Mouse (Mus musculus) midbrain, embryonic 12.5 days (tissue): ENCODE measurements at regions not wholly inside any gene's neighbourhood (a gene's known extent, or its start where the extent isn't known, plus 50 kb on each side); places are given as distances from the start of the nearest gene placed in this dataset.

Source experiments
- ATAC-seq: fragments of 200-750 bp; cut with Nextera tagmentation; 2 replicates; pipeline ENCODE4 v1.8.0; 2017; ENCODE audit warnings: low read depth, moderate TSS enrichment, moderate library complexity; ENCODE audit not compliant: low FRiP score
- H3K27ac ChIP-seq: fragments of 300-500 bp; sonication (generic); replicated peaks from 2 replicates; pipeline ENCODE4 v1.5.1; 2016; ENCODE audit warnings: mild to moderate bottlenecking
- H3K27me3 ChIP-seq: fragments of 300-500 bp; sonication (generic); 2 replicates; pipeline ENCODE4 v1.6.1; 2016; ENCODE audit warnings: mild to moderate bottlenecking
- H3K36me3 ChIP-seq: fragments of 300-500 bp; sonication (generic); 2 replicates; pipeline ENCODE4 v1.6.1; 2016
- H3K4me1 ChIP-seq: fragments of 300-500 bp; sonication (generic); 2 replicates; pipeline ENCODE4 v1.6.1; 2016
- H3K4me2 ChIP-seq: fragments of 300-500 bp; sonication (generic); replicated peaks from 2 replicates; pipeline ENCODE4 v1.6.1; 2016; ENCODE audit warnings: mild to moderate bottlenecking, moderate library complexity
- H3K4me3 ChIP-seq: fragments of 300-500 bp; sonication (generic); 2 replicates; pipeline ENCODE4 v1.5.1; 2016; ENCODE audit warnings: mild to moderate bottlenecking
- H3K9ac ChIP-seq: fragments of 300-500 bp; sonication (generic); replicated peaks from 2 replicates; pipeline ENCODE4 v1.6.1; 2016; ENCODE audit warnings: mild to moderate bottlenecking, moderate library complexity
- H3K9me3 ChIP-seq: fragments of 300-500 bp; sonication (generic); 2 replicates; pipeline ENCODE4 v1.6.1; 2016; ENCODE audit warnings: mild to moderate bottlenecking
- WGBS: fragments of 180-500 bp; shearing (Covaris S2); methylation state at CpG from one replicate; pipeline ENCODE4 v1.1.7; 2016; 5-methylcytosine and 5-hydroxymethylcytosine counted together

DNA sequence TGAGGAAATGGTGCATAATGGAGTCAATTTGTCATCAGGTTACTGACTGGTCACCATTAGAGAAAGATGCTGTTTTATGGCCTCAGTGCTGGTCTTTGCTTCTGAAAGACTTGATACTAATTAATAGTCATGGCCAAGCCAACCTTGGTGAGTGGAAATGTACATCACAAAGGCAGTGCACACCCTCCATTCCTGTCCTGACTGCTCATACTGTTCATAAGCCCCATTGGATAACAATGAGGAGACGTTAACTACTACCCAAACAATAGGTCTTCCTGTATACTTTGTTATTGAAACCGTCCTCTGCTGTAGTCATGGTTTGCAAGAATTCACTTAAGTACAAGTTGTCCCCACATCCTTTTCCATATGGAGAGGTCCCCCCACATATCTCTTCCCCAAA is 605.8 kb upstream of the Slc35b3 start:
- ATAC-seq = no peak
- Histone ChIP-seq H3K9me3 (no peaks in the 10 kb centered on the region), H3K36me3 (no peaks in the 10 kb centered on the region), H3K27me3 (no peaks in the 10 kb centered on the region), H3K4me3 (no peak overlapping the region), H3K4me1 (no peaks in the 10 kb centered on the region), H3K27ac (no peak overlapping the region), H3K4me2 (no peak overlapping the region), H3K9ac (no peak overlapping the region)
- WGBS = 86% methylated on average over 2 of the region's 2 CpGs

DNA sequence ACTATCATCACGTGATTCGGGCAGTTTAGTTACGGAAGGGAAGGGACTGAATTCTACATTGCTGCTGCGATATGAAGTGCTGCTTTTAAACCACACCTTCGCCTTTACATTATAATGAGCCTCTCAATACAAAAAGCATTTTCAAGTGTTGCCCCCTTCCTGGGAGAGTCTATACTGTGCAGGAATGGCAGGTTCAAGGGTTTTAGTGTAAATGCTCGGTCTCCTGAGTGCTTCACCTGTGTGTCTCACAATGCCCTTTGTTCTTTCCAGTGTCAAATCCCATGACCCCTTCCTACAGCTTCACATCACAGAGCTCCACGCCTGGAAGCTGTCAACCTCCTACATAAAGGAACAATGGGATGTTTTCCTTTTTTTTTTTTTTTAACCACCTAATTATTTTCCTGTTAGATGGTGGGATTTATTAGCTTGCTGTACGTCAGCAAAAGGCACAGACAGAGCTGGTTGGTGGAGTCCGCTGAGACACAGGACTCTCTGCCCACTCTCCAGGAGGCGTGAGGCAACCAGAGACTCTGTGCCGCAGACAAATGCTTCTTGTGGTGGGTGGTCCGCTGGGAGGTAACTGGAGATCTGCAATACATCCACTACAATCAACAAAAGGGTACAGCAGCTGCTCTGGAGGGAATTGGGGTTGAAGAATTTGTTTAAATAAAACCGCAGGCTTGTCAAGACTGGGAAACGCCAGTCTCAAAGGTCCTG is 577.2 kb upstream of the Slc35b3 start:
- 49% methylated on average over 14 of the region's 14 CpGs for WGBS
- Histone ChIP-seq H3K4me1 (peaks cover 11% of the 10 kb centered on the region), H3K9ac (no peak overlapping the region), H3K9me3 (no peaks in the 10 kb centered on the region), H3K4me2 (no peak overlapping the region), H3K27me3 (peaks cover 30% of the 10 kb centered on the region), H3K4me3 (no peak overlapping the region), H3K36me3 (no peaks in the 10 kb centered on the region), H3K27ac (no peak overlapping the region)
- no peak for ATAC-seq

DNA sequence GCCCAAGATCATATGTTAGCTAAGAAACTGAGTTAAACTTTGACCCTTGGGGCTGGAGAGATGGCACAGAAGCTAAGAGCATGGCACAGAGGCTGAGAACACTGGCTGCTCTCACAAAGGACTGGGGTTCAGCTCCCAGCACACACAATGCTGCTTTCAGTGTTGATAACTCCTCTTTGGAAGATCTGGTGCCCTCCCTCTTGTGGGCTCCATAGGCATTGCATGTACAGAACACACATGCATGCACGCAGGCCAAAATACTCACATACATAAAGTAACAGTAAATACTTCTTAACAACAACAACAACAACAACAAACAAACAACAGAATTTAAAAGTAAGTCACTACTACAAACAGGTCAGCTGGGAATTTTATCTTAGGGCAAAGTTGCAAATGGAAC is 565.8 kb upstream of the Slc35b3 start:
- WGBS = 97% methylated on average over 1 of the region's 1 CpGs

DNA sequence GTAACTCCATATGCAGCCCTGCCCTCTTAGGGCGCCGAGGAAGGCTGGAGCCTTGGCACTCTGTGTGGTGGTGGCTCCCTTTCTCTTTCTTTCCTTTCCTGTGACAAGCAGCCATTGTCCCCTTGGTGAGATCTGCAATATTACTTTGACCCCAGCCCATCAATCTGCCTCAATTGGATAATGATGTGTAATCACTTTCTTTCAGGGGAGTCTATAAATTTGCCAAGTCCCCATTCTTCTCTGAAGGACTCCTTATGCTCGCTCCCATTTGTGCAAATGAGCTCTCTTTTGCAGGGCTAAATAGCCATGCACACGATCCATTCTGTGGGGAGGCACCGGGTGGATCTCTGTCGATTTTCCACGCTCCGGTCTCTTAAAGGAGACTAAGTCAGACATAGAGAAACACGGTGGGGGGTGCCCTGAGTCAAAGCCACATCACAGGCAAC is 563.2 kb upstream of the Slc35b3 start:
- peak; percentile 95 for ATAC-seq
- Histone ChIP-seq H3K4me1 (peaks cover 21% of the 10 kb centered on the region), H3K36me3 (no peaks in the 10 kb centered on the region), H3K9me3 (peaks cover 4% of the 10 kb centered on the region; the same call in 1 of the 2 replicates), H3K4me2 (peak overlapping the region; percentile 36), H3K4me3 (no peak overlapping the region), H3K9ac (no peak overlapping the region), H3K27me3 (peaks cover 70% of the 10 kb centered on the region), H3K27ac (no peak overlapping the region)
- WGBS = 13% methylated on average over 9 of the region's 9 CpGs

More for the DNA sequence above, 565.8 kb upstream of the Slc35b3 start:
- ATAC-seq = no peak
- H3K4me1 ChIP-seq = peaks cover 21% of the 10 kb centered on the region
- H3K27ac ChIP-seq = no peak overlapping the region
- peaks cover 69% of the 10 kb centered on the region for H3K27me3 ChIP-seq
- H3K9ac ChIP-seq = no peak overlapping the region
- no peaks in the 10 kb centered on the region for H3K36me3 ChIP-seq
- peaks cover 4% of the 10 kb centered on the region; the same call in 1 of the 2 replicates for H3K9me3 ChIP-seq
- no peak overlapping the region for H3K4me3 ChIP-seq
- H3K4me2 ChIP-seq = no peak overlapping the region

DNA sequence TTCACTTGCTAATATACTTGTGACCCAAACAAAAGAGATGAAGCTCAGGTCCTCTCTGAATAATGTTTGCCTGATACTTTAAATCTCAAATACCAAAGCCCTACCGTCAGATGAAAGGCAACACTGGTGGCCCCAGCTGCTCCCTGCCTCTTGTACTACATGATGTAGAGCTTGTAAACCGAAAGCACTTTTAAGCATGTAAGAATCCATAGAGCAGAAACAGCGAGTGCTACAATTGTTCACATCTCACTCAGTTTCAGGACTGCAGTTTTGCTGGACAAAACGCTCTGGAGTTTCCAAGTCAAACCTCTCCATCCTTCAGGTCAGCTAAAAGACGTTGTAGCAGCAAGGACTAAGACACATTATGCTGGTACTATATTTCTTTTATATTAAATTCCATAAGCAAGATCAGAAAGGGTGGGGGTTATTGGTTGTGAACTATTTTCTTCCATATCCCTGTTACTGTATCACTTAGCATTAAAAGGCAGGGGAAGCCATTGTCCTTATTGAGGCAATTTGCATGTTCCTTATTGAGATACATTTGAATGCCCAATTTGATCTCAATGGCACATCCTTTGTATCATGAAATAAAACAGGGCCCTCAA is 562.7 kb upstream of the Slc35b3 start:
- Histone ChIP-seq H3K4me2 (peak overlapping the region; percentile 36; the same call in 1 of the 2 replicates), H3K9me3 (peaks cover 4% of the 10 kb centered on the region; the same call in 1 of the 2 replicates), H3K4me3 (no peak overlapping the region), H3K36me3 (no peaks in the 10 kb centered on the region), H3K27me3 (peaks cover 70% of the 10 kb centered on the region), H3K4me1 (peaks cover 21% of the 10 kb centered on the region), H3K9ac (no peak overlapping the region), H3K27ac (no peak overlapping the region)
- 21% methylated on average over 5 of the region's 5 CpGs for WGBS
- peak; percentile 28; the same call in 1 of the 2 replicates for ATAC-seq

DNA sequence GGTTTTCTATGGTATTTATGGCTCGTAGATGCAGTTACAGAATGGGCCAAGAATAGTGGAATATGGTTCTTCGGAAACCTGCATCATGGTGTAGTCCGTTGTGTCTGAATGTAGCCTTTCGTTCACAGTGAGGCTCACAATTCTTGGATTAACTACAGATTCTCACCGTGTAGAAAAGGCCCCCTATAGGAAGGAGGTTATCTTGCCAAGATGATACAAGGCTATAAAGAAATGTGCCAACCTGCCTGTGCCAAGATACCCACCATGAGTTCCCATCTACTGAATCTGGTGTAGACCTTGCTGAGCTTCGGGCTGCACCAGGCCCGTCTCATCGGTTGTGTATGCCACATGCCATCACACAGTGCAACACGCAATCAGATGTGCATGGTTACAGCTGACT is 560.2 kb upstream of the Slc35b3 start:
- no peak overlapping the region for H3K4me2 ChIP-seq
- H3K4me1 ChIP-seq = peaks cover 21% of the 10 kb centered on the region
- 93% methylated on average over 9 of the region's 9 CpGs for WGBS
- peaks cover 72% of the 10 kb centered on the region for H3K27me3 ChIP-seq
- no peak overlapping the region for H3K9ac ChIP-seq
- H3K4me3 ChIP-seq = no peak overlapping the region
- no peak for ATAC-seq
- H3K36me3 ChIP-seq = no peaks in the 10 kb centered on the region
- H3K27ac ChIP-seq = no peak overlapping the region
- H3K9me3 ChIP-seq = no peaks in the 10 kb centered on the region

DNA sequence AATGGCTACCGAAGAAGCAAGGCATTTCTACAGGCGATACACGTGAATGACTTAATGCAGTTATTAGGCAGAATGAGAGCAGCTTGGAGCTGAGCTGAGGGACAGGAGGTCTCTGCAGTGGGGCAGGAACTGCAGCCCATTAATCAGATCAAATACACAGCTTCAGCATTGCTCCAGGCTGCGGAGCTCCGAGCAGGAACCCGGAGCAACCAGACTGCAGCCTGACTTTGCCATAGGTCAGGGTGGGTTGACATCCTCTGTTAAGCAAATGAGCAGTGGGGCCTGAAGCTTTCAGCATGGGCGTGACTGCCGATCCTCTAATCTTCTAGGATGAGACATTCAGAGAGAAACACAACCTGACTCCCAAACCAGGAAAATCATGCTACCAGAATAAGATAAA is 555.4 kb upstream of the Slc35b3 start:
- no peak for ATAC-seq
- H3K4me1 ChIP-seq = no peaks in the 10 kb centered on the region
- H3K27me3 ChIP-seq = peaks cover 50% of the 10 kb centered on the region
- no peak overlapping the region for H3K4me2 ChIP-seq
- no peaks in the 10 kb centered on the region for H3K36me3 ChIP-seq
- no peak overlapping the region for H3K27ac ChIP-seq
- whole genome bisulfite sequencing = 39% methylated on average over 8 of the region's 8 CpGs
- no peak overlapping the region for H3K9ac ChIP-seq
- H3K9me3 ChIP-seq = no peaks in the 10 kb centered on the region
- H3K4me3 ChIP-seq = no peak overlapping the region

DNA sequence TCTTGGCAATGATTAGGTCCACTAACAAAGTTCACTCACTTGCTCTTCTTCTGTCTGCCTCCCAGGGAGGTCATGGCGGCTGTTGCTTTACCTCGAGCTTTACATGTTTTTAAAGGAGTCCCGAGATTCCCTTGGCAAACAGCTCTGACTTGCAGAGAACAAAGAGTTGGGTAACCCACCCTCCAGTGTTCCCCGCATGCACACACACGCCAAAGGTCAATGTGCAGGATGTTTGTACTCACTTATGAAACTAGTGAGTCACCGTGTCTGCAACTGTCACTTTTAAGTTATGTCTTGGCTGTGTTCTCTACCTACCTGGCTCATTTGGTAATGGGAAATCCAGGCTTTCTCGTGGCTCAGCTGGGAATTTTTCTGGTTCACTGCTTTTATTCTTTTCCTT is 529.1 kb upstream of the Slc35b3 start:
- Histone ChIP-seq H3K4me1 (no peaks in the 10 kb centered on the region), H3K9ac (no peak overlapping the region), H3K27me3 (no peaks in the 10 kb centered on the region), H3K36me3 (no peaks in the 10 kb centered on the region), H3K27ac (no peak overlapping the region), H3K4me2 (no peak overlapping the region), H3K9me3 (no peaks in the 10 kb centered on the region), H3K4me3 (no peak overlapping the region)
- 83% methylated on average over 7 of the region's 7 CpGs for WGBS
- ATAC-seq = no peak

DNA sequence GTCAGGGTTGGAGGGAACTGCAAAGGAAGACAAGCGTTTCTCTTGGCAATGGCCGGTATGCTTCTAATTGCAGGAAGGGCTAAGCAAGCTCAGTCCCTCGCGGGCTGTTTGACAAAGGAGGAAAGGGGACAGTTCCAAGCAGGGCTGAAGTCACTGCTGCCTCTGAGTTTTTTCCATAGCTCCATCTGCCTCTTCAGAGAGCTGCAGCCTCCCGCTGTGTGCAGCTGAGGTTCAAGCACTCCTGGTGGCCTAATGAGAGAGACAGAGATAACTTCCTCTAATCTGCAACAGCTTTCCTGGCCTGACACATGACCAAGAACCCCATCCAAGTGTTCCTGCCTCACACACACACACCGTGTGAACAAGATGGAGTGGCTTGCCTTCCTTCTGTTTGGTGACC is 511.9 kb upstream of the Slc35b3 start:
- Histone ChIP-seq H3K36me3 (no peaks in the 10 kb centered on the region), H3K4me3 (no peak overlapping the region), H3K4me1 (no peaks in the 10 kb centered on the region), H3K9me3 (no peaks in the 10 kb centered on the region), H3K9ac (no peak overlapping the region), H3K27me3 (no peaks in the 10 kb centered on the region), H3K4me2 (no peak overlapping the region), H3K27ac (no peak overlapping the region)
- no peak for ATAC-seq
- 60% methylated on average over 6 of the region's 6 CpGs for WGBS

DNA sequence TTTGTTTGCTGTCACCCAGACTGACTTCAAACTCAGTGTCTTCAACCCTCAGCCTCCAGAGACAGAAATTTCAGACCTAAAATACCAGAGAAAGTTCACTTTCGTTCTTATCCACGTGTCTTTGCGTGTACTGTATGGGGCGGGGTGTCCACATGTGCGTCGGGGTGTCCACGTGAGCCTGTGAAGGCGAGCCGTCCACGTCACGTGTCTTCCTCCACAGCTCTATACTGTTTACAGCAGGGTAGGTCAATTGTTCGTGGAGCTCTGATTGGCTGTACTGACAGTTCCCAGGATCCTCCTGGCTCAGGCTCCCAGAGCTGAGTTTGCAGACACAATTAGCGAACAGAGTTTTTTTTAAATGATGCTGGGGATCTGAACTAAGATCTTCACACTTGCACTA is 481.1 kb upstream of the Slc35b3 start:
- H3K27ac ChIP-seq = no peak overlapping the region
- H3K4me3 ChIP-seq = no peak overlapping the region
- peaks cover 39% of the 10 kb centered on the region for H3K27me3 ChIP-seq
- no peak overlapping the region for H3K4me2 ChIP-seq
- H3K4me1 ChIP-seq = no peaks in the 10 kb centered on the region
- WGBS = 94% methylated on average over 13 of the region's 13 CpGs
- H3K9me3 ChIP-seq = no peaks in the 10 kb centered on the region
- ATAC-seq = no peak
- H3K36me3 ChIP-seq = no peaks in the 10 kb centered on the region
- H3K9ac ChIP-seq = no peak overlapping the region

DNA sequence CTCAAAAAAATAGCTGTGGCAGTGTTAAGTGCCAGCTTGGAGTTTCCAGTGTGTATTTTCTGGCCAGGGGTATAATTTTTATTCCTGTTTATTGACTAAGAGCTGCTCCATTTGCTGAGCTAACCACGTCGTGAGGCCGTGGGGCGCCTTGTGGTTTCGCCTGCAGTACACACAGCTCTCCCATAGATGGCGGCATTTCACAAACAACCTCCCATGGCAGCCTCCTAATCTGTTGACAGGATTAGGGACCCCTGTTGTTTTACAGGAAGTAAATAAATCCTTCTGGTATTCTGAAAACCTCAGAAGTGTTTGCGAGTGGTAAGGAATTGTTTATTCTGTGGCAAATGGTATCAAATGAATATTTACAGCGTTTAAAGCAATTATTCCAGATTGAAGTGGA is 480.2 kb upstream of the Slc35b3 start:
- WGBS = 23% methylated on average over 8 of the region's 8 CpGs
- no peak overlapping the region for H3K9ac ChIP-seq

DNA sequence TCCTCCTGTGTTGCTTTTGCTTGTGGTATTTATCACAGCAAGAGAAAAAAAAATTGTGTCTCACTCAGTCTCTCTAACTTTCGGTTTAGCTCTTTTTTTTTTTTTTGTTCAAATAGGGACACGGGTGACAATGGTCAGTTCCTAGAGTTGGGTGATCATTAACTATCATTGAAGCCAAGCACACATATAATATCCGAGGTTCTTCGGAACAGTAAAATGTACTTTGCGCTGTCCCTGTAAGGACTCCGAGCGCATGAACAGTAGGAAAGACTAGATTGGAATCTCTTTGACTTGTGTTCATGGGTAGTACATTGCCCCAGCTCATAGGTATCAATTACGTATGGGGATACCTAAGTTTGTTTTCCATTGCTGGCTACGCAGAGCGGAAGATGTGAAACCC is 479.7 kb upstream of the Slc35b3 start:
- Histone ChIP-seq H3K4me3 (no peak overlapping the region), H3K9me3 (no peaks in the 10 kb centered on the region), H3K27me3 (peaks cover 39% of the 10 kb centered on the region), H3K4me1 (no peaks in the 10 kb centered on the region), H3K27ac (no peak overlapping the region), H3K36me3 (no peaks in the 10 kb centered on the region), H3K4me2 (no peak overlapping the region), H3K9ac (no peak overlapping the region)
- WGBS = 93% methylated on average over 10 of the region's 10 CpGs
- no peak for ATAC-seq

More for the DNA sequence above, 480.2 kb upstream of the Slc35b3 start:
- Histone ChIP-seq H3K36me3 (no peaks in the 10 kb centered on the region), H3K4me1 (no peaks in the 10 kb centered on the region), H3K27ac (no peak overlapping the region), H3K4me3 (no peak overlapping the region), H3K27me3 (peaks cover 39% of the 10 kb centered on the region), H3K4me2 (no peak overlapping the region), H3K9me3 (no peaks in the 10 kb centered on the region)
- 0 out of 2 replicates have a peak, but pooled peaks have one; percentile 44 for ATAC-seq
